Mouse (Mus musculus): ENCODE measurements at regions not wholly inside any gene's neighbourhood (a gene's known extent, or its start where the extent isn't known, plus 50 kb on each side); places are given as distances from the start of the nearest gene placed in this dataset.

DNA sequence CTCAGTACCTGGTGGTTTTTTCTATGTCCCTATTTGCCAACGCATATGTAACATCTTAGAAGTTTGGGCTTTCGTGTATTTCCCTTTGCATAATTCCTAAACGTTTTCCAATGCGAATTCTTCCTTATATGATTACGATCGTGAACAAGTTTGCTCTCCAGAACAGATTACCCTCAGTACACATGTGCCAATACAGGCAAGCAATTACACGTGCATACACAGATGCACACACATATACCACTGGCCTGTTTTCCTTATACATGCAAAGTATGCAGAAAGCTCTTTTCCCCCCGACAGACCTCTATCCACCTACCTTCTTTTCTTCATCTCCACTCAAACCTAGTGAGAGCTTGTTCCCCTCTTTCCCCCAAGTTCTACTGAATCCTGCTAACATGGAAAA lies 144.1 kb downstream of the Csl start:
- TF ChIP-seq CTCF (IDR thresholded peaks at IDR 0.05; ENCODE audit: control insufficient read depth, insufficient read depth, insufficient replicate concordance, low read depth, low read length), result no peak
- TF ChIP-seq POLR2A (IDR thresholded peaks at IDR 0.05; ENCODE audit: control insufficient read depth, low read depth, low read length), result no peak
